Mouse (Mus musculus) midbrain, embryonic 12.5 days (tissue): ENCODE measurements at regions not wholly inside any gene's neighbourhood (a gene's known extent, or its start where the extent isn't known, plus 50 kb on each side); places are given as distances from the start of the nearest gene placed in this dataset.

Experiments
- ATAC-seq: fragments of 200-750 bp; cut with Nextera tagmentation; 2 replicates; pipeline ENCODE4 v1.8.0; 2017; ENCODE audit warnings: low read depth, moderate TSS enrichment, moderate library complexity; ENCODE audit not compliant: low FRiP score
- H3K27ac ChIP-seq: fragments of 300-500 bp; sonication (generic); replicated peaks from 2 replicates; pipeline ENCODE4 v1.5.1; 2016; ENCODE audit warnings: mild to moderate bottlenecking
- H3K27me3 ChIP-seq: fragments of 300-500 bp; sonication (generic); 2 replicates; pipeline ENCODE4 v1.6.1; 2016; ENCODE audit warnings: mild to moderate bottlenecking
- H3K36me3 ChIP-seq: fragments of 300-500 bp; sonication (generic); 2 replicates; pipeline ENCODE4 v1.6.1; 2016
- H3K4me1 ChIP-seq: fragments of 300-500 bp; sonication (generic); 2 replicates; pipeline ENCODE4 v1.6.1; 2016
- H3K4me2 ChIP-seq: fragments of 300-500 bp; sonication (generic); replicated peaks from 2 replicates; pipeline ENCODE4 v1.6.1; 2016; ENCODE audit warnings: mild to moderate bottlenecking, moderate library complexity
- H3K4me3 ChIP-seq: fragments of 300-500 bp; sonication (generic); 2 replicates; pipeline ENCODE4 v1.5.1; 2016; ENCODE audit warnings: mild to moderate bottlenecking
- H3K9ac ChIP-seq: fragments of 300-500 bp; sonication (generic); replicated peaks from 2 replicates; pipeline ENCODE4 v1.6.1; 2016; ENCODE audit warnings: mild to moderate bottlenecking, moderate library complexity
- H3K9me3 ChIP-seq: fragments of 300-500 bp; sonication (generic); 2 replicates; pipeline ENCODE4 v1.6.1; 2016; ENCODE audit warnings: mild to moderate bottlenecking
- WGBS: fragments of 180-500 bp; shearing (Covaris S2); methylation state at CpG from one replicate; pipeline ENCODE4 v1.1.7; 2016; 5-methylcytosine and 5-hydroxymethylcytosine counted together

DNA sequence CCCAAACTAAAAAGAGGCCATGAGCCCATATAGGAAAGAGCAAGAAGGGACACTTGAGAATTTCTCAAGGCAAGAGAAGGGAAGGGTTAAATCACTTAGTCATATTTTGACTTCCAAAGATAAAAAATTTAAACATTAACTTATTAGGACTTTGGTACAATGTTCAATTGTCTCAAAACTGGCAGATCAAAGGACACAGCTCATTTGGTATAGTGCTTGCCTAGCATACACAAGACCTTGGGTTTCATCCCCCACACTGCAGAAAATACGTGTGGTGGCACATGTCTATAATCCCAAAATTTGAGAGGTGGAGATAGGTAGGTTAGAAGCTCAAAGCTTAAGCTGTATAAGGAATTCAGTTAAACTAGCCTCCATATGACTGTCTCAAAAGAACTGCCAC lies 658.4 kb upstream of the Pfkp start:
- ATAC-seq = no peak
- 82% methylated on average over 1 of the region's 1 CpGs for WGBS
- Histone ChIP-seq H3K4me2 (no peak overlapping the region), H3K9ac (no peak overlapping the region), H3K4me3 (no peak overlapping the region), H3K27me3 (no peaks in the 10 kb centered on the region), H3K36me3 (no peaks in the 10 kb centered on the region), H3K9me3 (no peaks in the 10 kb centered on the region), H3K4me1 (no peaks in the 10 kb centered on the region), H3K27ac (no peak overlapping the region)

- WGBS = 93% methylated on average over 5 of the region's 5 CpGs
These were observed 658.8 kb upstream of the Pfkp start for GRCm38 (mm10) chr13:7307396-7307795.

DNA sequence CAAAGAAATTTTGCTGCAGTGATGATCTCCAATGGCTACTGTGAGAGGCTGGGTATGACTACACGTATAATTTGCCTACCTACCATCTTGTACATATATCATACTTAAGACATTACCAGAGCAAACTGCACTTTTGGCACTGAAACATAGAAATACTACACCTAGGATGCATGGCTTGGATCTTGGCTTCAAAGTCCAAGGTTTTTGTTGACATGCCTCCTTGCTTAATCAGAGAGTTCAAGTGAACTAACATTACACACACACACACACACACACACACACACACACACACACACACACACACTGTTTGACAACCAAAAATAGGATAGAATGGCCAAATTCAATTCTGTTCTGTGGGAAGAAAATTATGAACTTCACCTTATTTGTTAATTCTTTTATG lies 664.9 kb upstream of the Pfkp start:
- Histone ChIP-seq H3K36me3 (no peaks in the 10 kb centered on the region), H3K4me3 (no peak overlapping the region), H3K27ac (no peak overlapping the region), H3K9ac (no peak overlapping the region), H3K9me3 (no peaks in the 10 kb centered on the region), H3K4me2 (no peak overlapping the region), H3K27me3 (no peaks in the 10 kb centered on the region), H3K4me1 (no peaks in the 10 kb centered on the region)
- WGBS = 88% methylated on average over 1 of the region's 1 CpGs
- no peak for ATAC-seq

More at GRCm38 (mm10) chr13:7307396-7307795, 658.8 kb upstream of the Pfkp start:
- ATAC-seq = no peak
- Histone ChIP-seq H3K27ac (no peak overlapping the region), H3K27me3 (no peaks in the 10 kb centered on the region), H3K4me3 (no peak overlapping the region), H3K4me1 (no peaks in the 10 kb centered on the region), H3K9me3 (no peaks in the 10 kb centered on the region), H3K9ac (no peak overlapping the region), H3K36me3 (no peaks in the 10 kb centered on the region), H3K4me2 (no peak overlapping the region)

DNA sequence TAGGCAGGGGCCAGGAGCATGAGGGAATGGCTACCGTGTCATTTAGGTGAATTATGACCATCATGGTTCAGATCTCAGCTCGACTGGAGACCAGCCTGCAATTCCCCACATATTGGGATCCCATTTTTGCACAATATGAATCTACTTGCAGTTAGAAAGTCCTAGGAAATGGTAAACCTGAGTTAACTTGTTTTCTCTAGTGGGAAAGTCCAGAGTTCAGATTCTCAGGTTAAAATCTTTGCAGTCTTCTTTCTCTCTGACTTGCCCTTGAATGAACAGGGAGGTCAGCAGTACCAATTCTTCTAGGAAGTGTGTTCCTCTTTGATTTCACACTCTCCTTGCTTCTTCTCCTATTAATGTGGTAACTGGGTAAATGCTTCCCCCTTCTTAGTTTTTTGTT lies 681.6 kb upstream of the Pfkp start:
- Histone ChIP-seq H3K9ac (no peak overlapping the region), H3K4me2 (no peak overlapping the region), H3K9me3 (no peaks in the 10 kb centered on the region), H3K27me3 (no peaks in the 10 kb centered on the region), H3K4me1 (no peaks in the 10 kb centered on the region), H3K27ac (no peak overlapping the region), H3K4me3 (no peak overlapping the region), H3K36me3 (no peaks in the 10 kb centered on the region)
- 80% methylated on average over 2 of the region's 2 CpGs for WGBS
- ATAC-seq = no peak

DNA sequence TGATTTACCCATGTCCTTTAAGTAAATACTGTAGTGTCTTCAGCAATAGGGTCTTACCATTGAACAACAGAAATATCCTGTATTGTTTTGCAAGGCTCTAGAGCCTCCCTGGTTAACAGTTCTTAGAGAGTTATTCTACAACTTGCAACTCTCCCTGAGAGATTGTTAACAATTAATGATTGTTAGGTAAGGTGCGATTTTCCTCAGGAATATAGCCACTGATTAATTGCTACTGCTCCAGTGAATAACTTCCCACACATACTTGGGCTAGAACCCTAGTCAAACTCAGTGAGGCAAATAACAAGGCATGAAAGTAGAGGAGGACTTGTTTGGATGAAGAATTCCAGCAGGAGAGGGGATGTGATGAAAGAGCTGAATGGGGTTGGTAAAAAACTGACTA lies 697.2 kb upstream of the Pfkp start:
- Histone ChIP-seq H3K9ac (no peak overlapping the region), H3K36me3 (no peaks in the 10 kb centered on the region), H3K9me3 (no peaks in the 10 kb centered on the region), H3K27ac (no peak overlapping the region), H3K27me3 (no peaks in the 10 kb centered on the region), H3K4me2 (no peak overlapping the region), H3K4me3 (no peak overlapping the region), H3K4me1 (no peaks in the 10 kb centered on the region)
- WGBS = 85% methylated on average over 1 of the region's 1 CpGs
- no peak for ATAC-seq

- Histone ChIP-seq H3K9me3 (no peaks in the 10 kb centered on the region), H3K9ac (no peak overlapping the region), H3K4me1 (no peaks in the 10 kb centered on the region), H3K4me3 (no peak overlapping the region), H3K27me3 (no peaks in the 10 kb centered on the region), H3K27ac (no peak overlapping the region), H3K4me2 (no peak overlapping the region), H3K36me3 (no peaks in the 10 kb centered on the region)
- no peak for ATAC-seq
These were observed 699.9 kb upstream of the Pfkp start for GRCm38 (mm10) chr13:7348431-7348830.

- H3K27me3 ChIP-seq = no peaks in the 10 kb centered on the region
- H3K9ac ChIP-seq = no peak overlapping the region
- H3K4me1 ChIP-seq = no peaks in the 10 kb centered on the region
- 71% methylated on average over 4 of the region's 4 CpGs for WGBS
- H3K36me3 ChIP-seq = no peaks in the 10 kb centered on the region
- no peak overlapping the region for H3K27ac ChIP-seq
- H3K4me2 ChIP-seq = no peak overlapping the region
- H3K9me3 ChIP-seq = no peaks in the 10 kb centered on the region
- no peak for ATAC-seq
- H3K4me3 ChIP-seq = no peak overlapping the region
These were observed 704.4 kb upstream of the Pfkp start for GRCm38 (mm10) chr13:7353011-7353410.

DNA sequence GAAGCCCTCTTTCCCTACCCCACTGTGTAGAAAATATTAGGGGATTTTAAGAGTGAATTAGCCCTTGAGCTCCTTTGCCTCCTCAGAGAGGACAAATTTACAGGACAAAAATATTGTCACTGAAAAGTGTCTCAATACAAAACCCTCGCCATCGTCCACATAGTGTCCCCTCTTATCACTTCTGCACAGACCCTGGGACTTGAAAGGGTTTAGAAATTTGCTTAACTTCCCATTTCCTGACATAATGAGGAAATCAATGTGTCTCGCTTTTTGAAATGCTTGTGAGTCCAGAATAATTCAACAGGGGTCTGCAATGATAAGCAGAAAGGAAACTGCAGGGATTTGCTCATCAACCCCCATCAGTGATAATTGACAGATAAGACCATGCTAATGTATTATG lies 708.5 kb upstream of the Pfkp start:
- Histone ChIP-seq H3K4me1 (no peaks in the 10 kb centered on the region), H3K27me3 (no peaks in the 10 kb centered on the region), H3K9me3 (no peaks in the 10 kb centered on the region), H3K4me2 (no peak overlapping the region), H3K27ac (no peak overlapping the region), H3K4me3 (no peak overlapping the region), H3K9ac (no peak overlapping the region), H3K36me3 (no peaks in the 10 kb centered on the region)
- ATAC-seq = no peak
- WGBS = 71% methylated on average over 3 of the region's 3 CpGs

GRCm38 (mm10) chr13:7373559-7373958 lies 725.0 kb upstream of the Pfkp start:
- no peaks in the 10 kb centered on the region; the same call in 1 of the 2 replicates for H3K9me3 ChIP-seq
- no peaks in the 10 kb centered on the region for H3K27me3 ChIP-seq
- no peaks in the 10 kb centered on the region for H3K36me3 ChIP-seq
- no peaks in the 10 kb centered on the region for H3K4me1 ChIP-seq
- peak; percentile 79; the same call in 1 of the 2 replicates for ATAC-seq
- H3K4me2 ChIP-seq = no peak overlapping the region
- WGBS = 43% methylated on average over 8 of the region's 8 CpGs
- no peak overlapping the region for H3K9ac ChIP-seq
- no peak overlapping the region for H3K4me3 ChIP-seq
- no peak overlapping the region for H3K27ac ChIP-seq

DNA sequence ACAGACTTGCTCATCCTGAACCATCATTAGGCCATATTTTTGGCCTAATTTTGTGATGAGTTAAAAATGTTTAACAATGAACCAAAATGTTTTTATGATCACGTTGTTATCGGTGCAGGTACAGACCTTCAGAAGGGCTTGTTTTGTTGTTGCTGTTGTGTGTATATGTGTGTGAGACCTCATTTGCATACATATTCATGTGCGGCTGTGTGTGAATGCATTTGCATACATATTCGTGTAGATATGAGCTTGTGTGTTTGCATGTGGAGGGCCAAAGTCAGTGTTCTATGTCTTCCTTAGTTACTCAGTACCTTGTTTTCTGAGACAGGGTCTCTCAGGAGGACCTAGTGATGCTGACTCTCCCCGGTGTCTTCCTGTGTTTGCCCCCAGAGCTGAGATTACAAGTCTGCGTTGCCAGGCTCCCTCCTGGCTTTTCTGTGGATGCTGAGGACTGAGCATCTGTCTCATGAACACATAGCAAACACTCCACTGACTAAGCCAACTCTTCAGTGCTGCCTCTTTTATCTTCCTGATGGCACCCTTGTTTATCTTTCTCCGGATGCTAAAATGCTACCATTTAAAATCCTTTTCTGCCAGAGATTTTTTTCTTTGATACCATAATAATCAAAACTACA lies 726.5 kb upstream of the Pfkp start:
- 72% methylated on average over 7 of the region's 7 CpGs for WGBS
- H3K4me1 ChIP-seq = no peaks in the 10 kb centered on the region
- no peak for ATAC-seq
- H3K36me3 ChIP-seq = no peaks in the 10 kb centered on the region
- no peaks in the 10 kb centered on the region; the same call in 1 of the 2 replicates for H3K9me3 ChIP-seq
- no peaks in the 10 kb centered on the region for H3K27me3 ChIP-seq
- H3K4me2 ChIP-seq = no peak overlapping the region
- H3K4me3 ChIP-seq = no peak overlapping the region
- no peak overlapping the region for H3K27ac ChIP-seq
- H3K9ac ChIP-seq = no peak overlapping the region

DNA sequence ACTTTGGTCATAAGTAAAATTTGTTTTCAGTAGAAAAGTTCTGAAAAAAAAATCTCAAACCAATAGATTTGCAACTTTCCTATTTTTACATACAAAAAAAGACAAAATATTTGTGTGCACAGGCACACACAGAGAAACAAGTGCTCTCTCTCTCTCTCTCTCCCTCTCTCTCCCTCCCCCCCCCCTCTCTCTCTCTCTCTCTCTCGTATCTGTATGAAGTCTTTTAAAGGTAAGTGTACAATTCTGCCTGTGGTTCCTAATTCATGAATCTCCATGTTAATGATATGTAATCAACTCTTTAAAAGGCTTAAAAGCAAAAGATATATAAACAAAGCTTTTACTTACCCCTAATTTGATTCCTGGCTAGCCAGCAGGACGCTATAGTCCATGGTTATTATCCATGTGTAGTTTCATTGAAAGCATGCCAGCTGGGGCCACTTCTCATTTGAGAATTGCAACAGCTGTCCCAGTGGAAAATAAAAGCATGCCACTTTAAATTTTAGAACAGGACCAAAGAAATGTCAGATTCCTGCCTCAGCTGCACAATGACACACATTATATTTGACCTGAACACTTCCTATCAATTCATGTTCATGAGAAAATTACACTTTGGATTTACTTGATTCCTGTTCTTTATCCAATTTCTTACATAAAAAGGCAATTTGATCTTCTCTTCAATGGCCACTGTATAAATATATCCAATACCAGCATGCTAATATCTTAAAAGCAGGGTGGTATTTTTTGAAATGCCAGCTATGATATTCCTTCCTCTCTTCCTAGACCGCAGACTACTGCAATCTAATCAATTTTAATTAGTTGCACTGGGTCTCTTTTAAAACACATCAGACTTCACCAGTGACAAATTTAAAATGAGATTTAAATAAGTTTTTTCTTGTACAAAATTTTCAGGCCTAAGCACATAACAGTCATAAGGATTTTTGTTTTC lies 766.0 kb upstream of the Pfkp start:
- Histone ChIP-seq H3K27ac (no peak overlapping the region), H3K9me3 (no peaks in the 10 kb centered on the region), H3K36me3 (no peaks in the 10 kb centered on the region), H3K4me2 (no peak overlapping the region), H3K4me3 (no peak overlapping the region), H3K4me1 (peaks cover 2% of the 10 kb centered on the region; the same call in 1 of the 2 replicates), H3K9ac (no peak overlapping the region), H3K27me3 (no peaks in the 10 kb centered on the region)
- peak; percentile 75 for ATAC-seq
- WGBS = 35% methylated on average over 3 of the region's 3 CpGs

- Histone ChIP-seq H3K4me3 (no peak overlapping the region), H3K9me3 (no peaks in the 10 kb centered on the region), H3K4me1 (no peaks in the 10 kb centered on the region), H3K4me2 (no peak overlapping the region), H3K27me3 (no peaks in the 10 kb centered on the region), H3K27ac (no peak overlapping the region), H3K36me3 (no peaks in the 10 kb centered on the region), H3K9ac (no peak overlapping the region)
- ATAC-seq = no peak
These were observed 774.9 kb upstream of the Adarb2 start for GRCm38 (mm10) chr13:7427750-7428149.
